Mouse (Mus musculus): Measurements from ENCODE around the gene Xirp1.
A peak's percentile ranks its signal among the peaks of the same experiment; 100 is the strongest.

Gene Xirp1

GRCm38 (mm10) chr9:119988304-119988703, 35.1 kb downstream of the Xirp1 start:
- DNase-seq (ENCODE audit: low read depth, low spot score), result no peak

GRCm38 (mm10) chr9:119985881-119986574, 37.4 kb downstream of the Xirp1 start:
- no peak for DNase-seq (ENCODE audit: low read depth, low spot score)

GRCm38 (mm10) chr9:119984536-119985011, 38.8 kb downstream of the Xirp1 start, which contains the start of gene Csrnp1:
Gene Csrnp1, minus strand, starts transcription at chr9:119984658.
- no peak for DNase-seq (ENCODE audit: low read depth, low spot score)

- peak; percentile 47 for DNase-seq (ENCODE audit: low read depth, low spot score)
These were observed 39.5 kb downstream of the Xirp1 start for GRCm38 (mm10) chr9:119983585-119984535.

- DNase-seq (ENCODE audit: low read depth, low spot score), result no peak
These were observed 40.3 kb downstream of the Xirp1 start for GRCm38 (mm10) chr9:119982956-119983551.

GRCm38 (mm10) chr9:119982241-119982811, 41.1 kb downstream of the Xirp1 start:
- DNase-seq (ENCODE audit: low read depth, low spot score), result peak; percentile 36

GRCm38 (mm10) chr9:119981183-119982179, 41.9 kb downstream of the Xirp1 start:
- peak; percentile 79 for DNase-seq (ENCODE audit: low read depth, low spot score)

GRCm38 (mm10) chr9:119980770-119981182, 42.6 kb downstream of the Xirp1 start:
- no peak for DNase-seq (ENCODE audit: low read depth, low spot score)

- DNase-seq (ENCODE audit: low read depth, low spot score), result no peak
These were observed 43.6 kb downstream of the Xirp1 start for GRCm38 (mm10) chr9:119979749-119980148.

- DNase-seq (ENCODE audit: low read depth, low spot score), result no peak
These were observed 44.5 kb downstream of the Xirp1 start for GRCm38 (mm10) chr9:119978811-119979441.

GRCm38 (mm10) chr9:119978151-119978810, 45.1 kb downstream of the Xirp1 start:
- no peak for DNase-seq (ENCODE audit: low read depth, low spot score)

- DNase-seq (ENCODE audit: low read depth, low spot score), result no peak
These were observed 45.8 kb downstream of the Xirp1 start for GRCm38 (mm10) chr9:119977557-119978060.

- no peak for DNase-seq (ENCODE audit: low read depth, low spot score)
These were observed 46.5 kb downstream of the Xirp1 start for GRCm38 (mm10) chr9:119976704-119977556.

GRCm38 (mm10) chr9:119975286-119975685, 48.1 kb downstream of the Xirp1 start:
- no peak for DNase-seq (ENCODE audit: low read depth, low spot score)

- no peak for DNase-seq (ENCODE audit: low read depth, low spot score)
These were observed 48.8 kb downstream of the Xirp1 start for GRCm38 (mm10) chr9:119974609-119975008.

- DNase-seq (ENCODE audit: low read depth, low spot score), result no peak
These were observed 49.4 kb downstream of the Xirp1 start for GRCm38 (mm10) chr9:119973869-119974520.

GRCm38 (mm10) chr9:119973281-119973680, 50.1 kb downstream of the Xirp1 start:
- DNase-seq (ENCODE audit: low read depth, low spot score), result no peak

GRCm38 (mm10) chr9:119972582-119972981, 50.8 kb downstream of the Xirp1 start:
- DNase-seq (ENCODE audit: low read depth, low spot score), result no peak
